Mouse (Mus musculus) ES-Bruce4 (cell line): Measurements from ENCODE around the gene Lpcat4. TPM values are rescaled to one million over a fixed set of nuclear protein-coding genes. Genes with fewer than 3 reads are reported as not detected.
A peak's percentile ranks its signal among the peaks of the same experiment; 100 is the strongest.

Experiments
- H3K27ac ChIP-seq: 2 replicates; pipeline ENCODE4 v1.5.1; 2012; ENCODE audit warnings: low read length, inconsistent platforms; ENCODE audit not compliant: insufficient read depth
- H3K27me3 ChIP-seq: 2 replicates; pipeline ENCODE4 v1.6.1; 2012; ENCODE audit warnings: mild to moderate bottlenecking, low read length, inconsistent platforms; ENCODE audit not compliant: control insufficient read depth, poor library complexity, insufficient read depth, severe bottlenecking
- H3K36me3 ChIP-seq: 2 replicates; pipeline ENCODE4 v1.6.1; 2012; ENCODE audit warnings: inconsistent platforms, mild to moderate bottlenecking, low read length, moderate library complexity; ENCODE audit not compliant: control insufficient read depth, poor library complexity, insufficient read depth, severe bottlenecking
- H3K4me1 ChIP-seq: one replicate; pipeline ENCODE4 v1.8.1; 2011; ENCODE audit warnings: low read length; ENCODE audit not compliant: control insufficient read depth, insufficient read depth
- H3K4me3 ChIP-seq: 2 replicates; pipeline ENCODE4 v1.5.1; 2011; ENCODE audit warnings: low read depth, mild to moderate bottlenecking, low read length
- H3K9ac ChIP-seq: 2 replicates; pipeline ENCODE4 v1.6.1; 2012; ENCODE audit warnings: low read depth, mild to moderate bottlenecking, inconsistent platforms; ENCODE audit not compliant: poor library complexity, severe bottlenecking
- H3K9me3 ChIP-seq: replicated peaks from 2 replicates; pipeline ENCODE4 v1.6.1; 2012; ENCODE audit warnings: mild to moderate bottlenecking, low read length, inconsistent platforms; ENCODE audit not compliant: control insufficient read depth, poor library complexity, insufficient read depth, severe bottlenecking
- CTCF ChIP-seq: IDR thresholded peaks from one replicate; pipeline ENCODE4 v1.8.1; 2011; ENCODE audit warnings: low read depth, low read length
- EP300 ChIP-seq: IDR thresholded peaks from 2 replicates; pipeline ENCODE4 v1.6.1; 2011; ENCODE audit warnings: low read depth, low read length; ENCODE audit not compliant: insufficient read depth
- POLR2A ChIP-seq: IDR thresholded peaks from one replicate; pipeline ENCODE4 v1.8.1; 2011; ENCODE audit warnings: low read length; ENCODE audit not compliant: insufficient read depth
- polyA plus RNA-seq: library from polyadenylated mRNA; stranded (reverse); fragments of >200 nt; gene quantifications from 2 replicates; pipeline ENCODE4 v1.2.4, GENCODE M21; 2011; ENCODE audit warnings: low read depth; ENCODE audit not compliant: missing spikeins, insufficient read depth, insufficient read length

Gene Lpcat4
- polyA plus RNA-seq: 33.4 and 35.4 TPM in 2 replicates

DNA sequence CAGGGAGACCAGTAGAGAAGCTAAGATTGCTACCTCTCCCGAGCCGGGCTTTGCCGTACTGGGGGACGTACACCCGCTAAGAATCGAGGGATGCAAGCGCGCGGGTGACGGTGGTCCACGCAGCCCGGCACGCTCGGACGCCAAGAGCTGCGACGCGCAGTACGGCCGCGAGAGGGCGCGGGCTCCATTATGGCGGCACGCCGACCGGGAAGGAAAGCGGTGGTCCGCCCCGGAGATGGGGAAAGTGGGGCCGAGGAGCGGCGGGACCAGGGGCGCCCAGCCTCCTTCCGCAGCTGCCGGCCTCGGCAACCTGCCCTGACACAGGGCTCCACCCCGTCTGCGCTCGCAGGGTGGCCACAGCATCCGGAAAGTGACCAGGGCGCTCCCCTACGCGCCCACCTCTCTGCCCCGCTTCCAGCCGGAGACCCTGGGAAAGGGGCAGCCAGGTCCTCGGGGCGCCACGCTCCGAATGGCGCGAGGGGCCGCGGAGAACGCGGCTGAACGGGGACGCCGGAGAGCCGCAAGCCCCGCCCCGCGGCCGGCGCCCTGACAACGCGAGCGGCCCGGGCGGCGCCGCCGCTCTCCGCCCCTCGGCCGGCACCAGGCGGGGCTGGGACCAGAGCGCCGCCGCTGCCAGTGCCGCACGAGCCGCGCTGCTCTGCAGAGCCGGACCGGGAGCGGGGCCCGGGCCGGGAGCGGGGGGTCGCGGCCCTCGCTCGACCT lies at the start of gene Lpcat4:
Gene Lpcat4 (plus strand): TSS at position 257 of the 723 bp plus-strand sequence.
- Histone ChIP-seq H3K27me3 (no peaks in the 10 kb centered on the region), H3K9ac (peak within 1 kb of the TSS; percentile 85), H3K4me3 (peak within 1 kb of the TSS; percentile 86), H3K4me1 (no peaks in the 10 kb centered on the region), H3K9me3 (no peaks in the 10 kb centered on the region), H3K27ac (no peak within 1 kb of the TSS), H3K36me3 (no peaks in the 10 kb centered on the region)
- no peak for TF ChIP-seq EP300
- peak; percentile 60 for TF ChIP-seq CTCF

DNA sequence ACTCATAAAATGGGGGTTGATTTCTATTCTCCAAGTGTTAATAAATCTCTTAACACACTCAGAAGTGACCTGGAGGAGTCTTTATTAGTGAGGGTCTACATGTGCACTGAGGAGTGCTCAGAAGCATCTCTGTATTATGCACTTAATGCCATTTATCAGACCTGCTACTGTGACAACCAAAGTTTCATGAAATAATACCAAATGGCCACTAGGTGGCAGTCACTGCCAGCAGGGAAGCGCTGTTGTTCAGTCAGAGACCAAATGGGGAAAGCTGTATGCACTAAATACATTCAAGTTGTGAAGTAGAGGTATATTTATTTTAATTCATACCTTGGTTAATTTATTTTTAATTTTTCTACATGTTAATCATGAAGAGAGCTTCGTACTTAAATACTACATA lies 42.4 kb upstream of the Lpcat4 start:
- TF ChIP-seq POLR2A (no peak), CTCF (peak; percentile 77), EP300 (no peak)
- no peaks in the 10 kb centered on the region for H3K27me3 ChIP-seq
- no peaks in the 10 kb centered on the region for H3K36me3 ChIP-seq
- no peaks in the 10 kb centered on the region for H3K4me1 ChIP-seq
- no peak overlapping the region for H3K27ac ChIP-seq
- H3K9ac ChIP-seq: no peak overlapping the region
- no peaks in the 10 kb centered on the region for H3K9me3 ChIP-seq
- no peak overlapping the region for H3K4me3 ChIP-seq

DNA sequence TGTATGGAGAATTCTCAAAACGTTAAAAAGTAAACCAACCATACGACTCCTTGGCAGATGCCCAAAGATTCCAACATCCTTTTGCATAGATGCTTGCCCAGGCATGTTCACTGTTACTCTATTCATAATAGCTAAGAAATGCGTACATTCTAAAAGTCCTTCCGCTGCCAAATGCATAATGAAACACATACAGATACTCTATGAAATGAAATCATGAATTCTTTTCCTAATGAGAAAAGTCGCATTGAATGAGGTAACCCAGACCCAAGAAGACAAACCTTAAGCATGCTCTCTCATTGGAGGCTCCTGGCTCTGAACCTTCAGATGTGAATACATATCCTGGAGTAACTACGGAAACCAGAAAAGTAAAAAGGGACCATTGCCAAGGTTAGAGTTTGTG lies 36.2 kb upstream of the Lpcat4 start:
- H3K9me3 ChIP-seq: no peaks in the 10 kb centered on the region
- H3K27me3 ChIP-seq: no peaks in the 10 kb centered on the region
- H3K36me3 ChIP-seq: no peaks in the 10 kb centered on the region
- no peaks in the 10 kb centered on the region for H3K4me1 ChIP-seq
- H3K27ac ChIP-seq: no peak overlapping the region
- TF ChIP-seq CTCF: no peak
- no peak for TF ChIP-seq POLR2A
- TF ChIP-seq EP300: no peak
- H3K9ac ChIP-seq: no peak overlapping the region
- H3K4me3 ChIP-seq: no peak overlapping the region

DNA sequence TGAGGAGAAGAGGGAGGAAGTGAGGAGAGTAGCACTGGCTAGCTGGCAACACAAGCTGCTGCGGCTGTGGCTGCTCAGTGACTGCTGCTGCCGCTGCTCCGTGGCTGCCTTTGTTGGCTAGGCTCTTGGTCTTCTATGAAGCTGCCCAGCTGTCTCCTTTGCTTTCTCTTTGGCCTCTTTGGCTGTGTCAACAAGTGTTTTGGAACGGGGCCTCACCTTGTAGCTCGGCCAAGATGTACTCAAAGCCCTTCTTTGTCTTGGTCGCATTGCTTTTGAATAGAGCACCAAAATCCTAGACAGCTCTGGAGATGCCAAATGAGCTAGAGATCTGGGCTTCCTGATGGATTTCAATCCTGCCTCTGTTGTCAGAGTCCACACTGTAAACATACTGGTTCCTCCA lies 29.1 kb upstream of the Lpcat4 start:
- TF ChIP-seq CTCF (no peak), EP300 (no peak), POLR2A (no peak)
- no peaks in the 10 kb centered on the region for H3K9me3 ChIP-seq
- H3K27ac ChIP-seq: no peak overlapping the region
- H3K27me3 ChIP-seq: no peaks in the 10 kb centered on the region
- H3K9ac ChIP-seq: no peak overlapping the region
- no peak overlapping the region for H3K4me3 ChIP-seq
- H3K4me1 ChIP-seq: no peaks in the 10 kb centered on the region
- H3K36me3 ChIP-seq: no peaks in the 10 kb centered on the region

DNA sequence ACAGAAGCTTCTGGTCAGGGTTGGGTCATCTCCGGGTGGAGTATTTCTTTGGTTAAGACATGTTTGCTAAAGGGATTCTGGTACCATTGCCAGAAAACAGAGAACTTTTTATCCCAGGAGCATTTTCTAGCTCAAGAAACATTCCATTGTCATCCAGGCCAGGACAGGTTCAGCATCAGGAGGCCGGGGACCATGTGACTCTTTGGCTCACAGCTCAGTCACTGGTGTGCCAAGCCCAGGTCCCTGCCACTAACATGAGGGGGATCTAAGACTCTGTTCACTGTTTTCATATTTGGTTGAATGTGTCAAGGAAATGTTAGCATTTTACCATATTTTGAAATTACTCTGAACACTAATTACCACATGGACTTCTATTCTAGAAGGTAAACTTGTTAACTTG lies 28.6 kb upstream of the Lpcat4 start:
- H3K9me3 ChIP-seq: no peaks in the 10 kb centered on the region
- no peaks in the 10 kb centered on the region for H3K27me3 ChIP-seq
- H3K9ac ChIP-seq: no peak overlapping the region
- TF ChIP-seq POLR2A (no peak), EP300 (no peak), CTCF (no peak)
- no peaks in the 10 kb centered on the region for H3K4me1 ChIP-seq
- no peak overlapping the region for H3K4me3 ChIP-seq
- no peaks in the 10 kb centered on the region for H3K36me3 ChIP-seq
- H3K27ac ChIP-seq: no peak overlapping the region

DNA sequence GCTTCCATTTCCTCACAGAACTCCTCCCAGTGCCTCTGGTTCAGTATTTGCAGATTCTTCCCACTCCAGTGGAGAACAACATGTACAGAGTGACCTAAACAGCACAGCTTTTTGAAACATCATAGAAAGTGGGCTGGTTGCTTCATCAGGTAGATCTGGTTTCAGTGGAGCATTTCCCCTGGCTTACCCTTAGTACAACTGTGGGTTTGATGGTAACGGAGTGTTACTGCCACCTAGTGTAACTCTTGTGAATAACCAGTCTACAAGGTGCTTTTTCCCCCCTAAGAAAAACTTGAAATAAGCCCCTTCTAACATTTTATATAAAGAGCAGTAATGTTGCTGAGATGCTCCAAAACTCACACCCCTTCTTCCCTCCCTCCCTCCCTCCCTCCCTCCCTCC lies 23.3 kb upstream of the Lpcat4 start:
- H3K9me3 ChIP-seq: no peaks in the 10 kb centered on the region; the same call in 1 of the 2 replicates
- no peak overlapping the region for H3K27ac ChIP-seq
- no peaks in the 10 kb centered on the region for H3K36me3 ChIP-seq
- no peak overlapping the region for H3K4me3 ChIP-seq
- H3K9ac ChIP-seq: no peak overlapping the region
- TF ChIP-seq POLR2A (no peak), CTCF (peak; percentile 26), EP300 (no peak)
- H3K4me1 ChIP-seq: no peaks in the 10 kb centered on the region
- H3K27me3 ChIP-seq: no peaks in the 10 kb centered on the region
